Mouse (Mus musculus) MEL (cell line): ENCODE measurements around the gene Chfr.

Experiments
- CTCF ChIP-seq, 3 experiments: IDR thresholded peaks in 2 of 3; conservative IDR thresholded peaks in 1 of 3; 2 replicates each; pipeline ENCODE4 v1.5.1; 2011 to 2012; ENCODE audit warnings: low read length in 3 of 3, low read depth in 2 of 3, mild to moderate bottlenecking in 2 of 3, improper control_type of control experiment in 1 of 3, inconsistent platforms in 1 of 3, mixed read lengths in 1 of 3, moderate library complexity in 1 of 3; ENCODE audit not compliant: control insufficient read depth in 1 of 3, insufficient read depth in 1 of 3, poor library complexity in 1 of 3, severe bottlenecking in 1 of 3
- MAX ChIP-seq: IDR thresholded peaks from 2 replicates; pipeline ENCODE4 v1.6.1; 2011; ENCODE audit warnings: low read length, improper control_type of control experiment
- USF1 ChIP-seq: IDR thresholded peaks from 2 replicates; pipeline ENCODE4 v1.6.1; 2014; ENCODE audit warnings: low read depth, mild to moderate bottlenecking, inconsistent platforms, low read length, improper control_type of control experiment, moderate library complexity

DNA sequence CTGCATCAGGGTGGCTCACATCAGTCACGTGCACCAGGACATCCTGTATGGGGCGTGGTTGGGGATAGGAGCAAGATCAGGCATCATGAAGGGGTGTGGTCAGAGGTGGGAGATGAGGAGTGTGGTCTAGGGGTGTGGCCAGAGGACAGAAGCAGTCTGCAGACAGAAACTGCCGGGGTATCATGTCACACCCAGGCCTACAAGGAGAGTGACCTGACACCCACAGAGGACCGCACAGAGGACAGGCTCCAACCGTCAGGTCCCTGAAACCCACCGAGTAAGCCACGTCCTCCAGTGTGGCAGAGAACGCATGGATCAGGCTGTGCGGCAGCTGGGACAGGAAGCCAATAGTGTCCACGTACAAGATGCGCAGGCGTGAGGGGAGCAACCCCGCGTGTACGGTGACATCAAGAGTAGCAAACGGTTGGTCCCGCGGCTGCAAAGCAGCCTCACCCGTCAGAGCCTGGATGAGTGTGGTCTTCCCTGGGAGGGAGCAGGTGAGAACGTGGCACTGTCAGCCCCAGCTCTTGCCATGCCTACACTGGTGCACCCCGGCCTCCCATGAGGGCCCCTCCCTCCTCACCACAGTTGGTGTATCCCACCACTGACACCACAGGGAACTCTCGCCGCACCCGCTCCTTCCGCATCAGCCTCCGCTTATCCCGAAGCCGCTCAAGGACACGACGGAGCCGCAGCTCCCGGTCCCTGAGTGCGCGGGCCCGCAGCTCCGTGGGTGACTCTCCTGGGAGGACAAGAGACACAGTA is 30.8 kb upstream of the Chfr start:
- TF ChIP-seq CTCF (IDR thresholded peaks at IDR 0.05 in 2 of 3, conservative IDR thresholded peaks at IDR 0.05 in 1 of 3; ENCODE audit: control insufficient read depth in 1 of 3, insufficient read depth in 1 of 3, low read depth in 2 of 3, low read length in 3 of 3, poor library complexity in 1 of 3, severe bottlenecking in 1 of 3) (no peak), MAX (no peak), USF1 (no peak)
